Mouse (Mus musculus): ENCODE results near the gene Gxylt1.

DNA sequence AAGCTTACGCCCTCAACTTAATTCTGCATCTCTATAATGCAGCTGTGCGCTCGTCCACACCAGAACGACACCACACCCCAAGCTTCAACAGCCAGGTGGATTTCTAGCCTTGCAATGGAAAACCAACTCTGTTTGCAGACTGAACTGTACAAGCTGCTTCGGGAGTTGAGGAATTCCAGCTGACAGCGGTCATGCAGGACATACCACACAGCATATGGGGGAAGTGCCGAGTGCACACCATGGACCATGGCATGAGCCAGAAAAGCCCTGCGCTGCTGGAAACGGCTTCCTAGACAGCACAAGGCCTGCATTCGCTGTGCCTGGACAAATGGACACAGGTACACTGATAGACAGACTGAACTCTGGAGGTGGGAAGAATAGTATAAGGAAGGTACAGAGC lies 46.6 kb downstream of the Gxylt1 start:
- TF ChIP-seq GATA1 (IDR thresholded peaks at IDR 0.05; ENCODE audit: borderline replicate concordance, low read length) (no peak), FLI1 (IDR thresholded peaks at IDR 0.05; ENCODE audit: low read length) (no peak)
